Mouse (Mus musculus): ENCODE measurements at regions not wholly inside any gene's neighbourhood (a gene's known extent, or its start where the extent isn't known, plus 50 kb on each side); places are given as distances from the start of the nearest gene placed in this dataset.

GRCm38 (mm10) chr2:139147004-139147403 lies 346.7 kb upstream of the Sptlc3 start:
- no peak for DNase-seq

GRCm38 (mm10) chr2:139179641-139180040 lies 314.1 kb upstream of the Sptlc3 start:
- DNase-seq: no peak

- no peak for DNase-seq
Measured at GRCm38 (mm10) chr2:139198281-139198680, 295.4 kb upstream of the Sptlc3 start.

GRCm38 (mm10) chr2:139207649-139208048 lies 286.1 kb upstream of the Sptlc3 start:
- DNase-seq: no peak

GRCm38 (mm10) chr2:139220757-139221400 lies 272.8 kb upstream of the Sptlc3 start:
- DNase-seq: no peak

- DNase-seq: peak in 1 of 2 experiments; percentile 7
Measured at GRCm38 (mm10) chr2:139230453-139230852, 263.3 kb upstream of the Sptlc3 start.

- DNase-seq: no peak
Measured at GRCm38 (mm10) chr2:139250138-139250537, 243.6 kb upstream of the Sptlc3 start.

- DNase-seq: no peak
Measured at GRCm38 (mm10) chr2:139267119-139267518, 226.6 kb upstream of the Sptlc3 start.

- DNase-seq: no peak
Measured at GRCm38 (mm10) chr2:139276581-139276980, 217.1 kb upstream of the Sptlc3 start.

- no peak for DNase-seq
Measured at GRCm38 (mm10) chr2:139277571-139277970, 216.1 kb upstream of the Sptlc3 start.

- no peak for DNase-seq
Measured at GRCm38 (mm10) chr2:139281056-139281455, 212.7 kb upstream of the Sptlc3 start.

GRCm38 (mm10) chr2:139284315-139284714 lies 209.4 kb upstream of the Sptlc3 start:
- no peak for DNase-seq

- no peak for DNase-seq
Measured at GRCm38 (mm10) chr2:139286446-139286845, 207.3 kb upstream of the Sptlc3 start.

GRCm38 (mm10) chr2:139298541-139299152 lies 195.1 kb upstream of the Sptlc3 start:
- peak in 1 of 2 experiments; percentile 4 for DNase-seq

GRCm38 (mm10) chr2:139311401-139311812 lies 182.3 kb upstream of the Sptlc3 start:
- DNase-seq: no peak

- no peak for DNase-seq
Measured at GRCm38 (mm10) chr2:139312053-139312452, 181.7 kb upstream of the Sptlc3 start.

- peak in 1 of 2 experiments; percentile 36 for DNase-seq
Measured at GRCm38 (mm10) chr2:139322509-139322908, 171.2 kb upstream of the Sptlc3 start.

- no peak for DNase-seq
Measured at GRCm38 (mm10) chr2:139325501-139325900, 168.2 kb upstream of the Sptlc3 start.

GRCm38 (mm10) chr2:139334681-139335080 lies 159.0 kb upstream of the Sptlc3 start:
- no peak for DNase-seq

GRCm38 (mm10) chr2:139338240-139338639 lies 155.5 kb upstream of the Sptlc3 start:
- peak in 1 of 2 experiments; percentile 4 for DNase-seq

- no peak for DNase-seq
Measured at GRCm38 (mm10) chr2:139356280-139357010, 137.3 kb upstream of the Sptlc3 start.

GRCm38 (mm10) chr2:139362245-139362847 lies 131.4 kb upstream of the Sptlc3 start:
- DNase-seq: no peak

GRCm38 (mm10) chr2:139370070-139370469 lies 123.6 kb upstream of the Sptlc3 start:
- no peak for DNase-seq

GRCm38 (mm10) chr2:139380285-139380684 lies 113.4 kb upstream of the Sptlc3 start:
- no peak for DNase-seq
